Mouse (Mus musculus): Measurements from ENCODE around the gene Uqcr11. TPM values are rescaled to one million over a fixed set of nuclear protein-coding genes. Genes with fewer than 3 reads are reported as not detected.

Uqcr11 gene
- polyA plus RNA-seq, 1 experiment = 1,699 TPM

DNA sequence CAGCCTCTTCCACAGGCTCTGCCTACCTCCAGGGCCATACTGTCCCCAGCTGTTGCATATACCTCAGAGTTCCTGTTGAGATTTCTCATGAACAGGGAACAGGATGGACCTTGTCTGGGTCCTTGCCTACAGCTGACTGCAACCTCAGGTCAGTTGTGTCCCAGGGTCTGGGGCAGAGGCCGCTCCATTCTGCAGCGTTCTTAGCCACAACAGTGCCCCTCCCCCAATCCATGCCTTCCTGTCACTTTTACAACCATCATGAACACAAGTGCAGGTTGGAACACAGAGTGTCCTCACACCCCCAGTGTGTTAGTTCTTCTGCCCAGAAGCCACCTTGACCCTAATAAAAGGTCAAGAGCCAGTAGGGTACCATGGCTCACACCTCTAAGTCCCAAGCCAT is 17.9 kb downstream of the Uqcr11 start:
- Histone ChIP-seq H3K36me3 (ENCODE audit: control insufficient read depth, insufficient read depth, low read length) (peaks cover 24% of the 10 kb centered on the region), H3K27me3 (ENCODE audit: control insufficient read depth, insufficient read depth, low read length) (peaks cover 8% of the 10 kb centered on the region; the same call in 1 of the 2 replicates), H3K27ac (ENCODE audit: control insufficient read depth, insufficient read depth, low read length) (no peak overlapping the region), H3K4me3 (ENCODE audit: control insufficient read depth, insufficient read depth, low read length) (no peak overlapping the region), H3K4me1 (replicated peaks; ENCODE audit: control insufficient read depth, insufficient read depth, low read length) (peaks cover 35% of the 10 kb centered on the region)
- 58% methylated on average over 2 of the region's 2 CpGs for WGBS
- TF ChIP-seq CTCF (IDR thresholded peaks at IDR 0.05; ENCODE audit: borderline replicate concordance, control insufficient read depth, extremely low read depth, insufficient read depth, low read length, poor library complexity) (no peak), POLR2A (IDR thresholded peaks at IDR 0.05; ENCODE audit: control insufficient read depth, extremely low read depth, insufficient read depth, low read length, poor library complexity) (no peak)
- DNase-seq = no peak

DNA sequence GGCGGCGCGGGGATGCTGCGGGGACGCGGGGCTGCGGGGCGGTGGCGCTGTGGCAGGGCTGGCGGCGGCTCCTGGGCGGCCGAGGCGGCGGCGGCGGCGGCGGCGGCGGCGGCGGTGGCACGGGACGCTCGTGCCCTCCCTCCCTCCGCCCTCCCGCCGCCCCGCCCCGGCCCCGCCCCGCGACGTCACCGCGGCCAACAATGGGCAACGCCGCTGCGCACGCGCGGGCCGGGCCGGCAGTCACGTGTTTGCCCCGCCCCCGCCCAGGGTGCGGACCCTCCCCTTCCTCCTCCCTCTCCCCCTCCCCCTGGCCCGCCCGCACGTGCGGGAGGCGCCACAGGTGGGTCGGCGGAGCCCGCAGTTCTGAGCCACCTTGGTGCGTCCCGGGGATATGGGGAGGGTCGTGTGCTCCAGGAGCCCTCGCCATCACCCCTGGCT is 19.1 kb downstream of the Uqcr11 start, which contains the start of gene Mex3d:
Gene Mex3d, minus strand, starts transcription at position 138 of the 438 bp plus-strand sequence.
- H3K27ac ChIP-seq (ENCODE audit: control insufficient read depth, insufficient read depth, low read length) = no peak within 1 kb of the TSS

DNA sequence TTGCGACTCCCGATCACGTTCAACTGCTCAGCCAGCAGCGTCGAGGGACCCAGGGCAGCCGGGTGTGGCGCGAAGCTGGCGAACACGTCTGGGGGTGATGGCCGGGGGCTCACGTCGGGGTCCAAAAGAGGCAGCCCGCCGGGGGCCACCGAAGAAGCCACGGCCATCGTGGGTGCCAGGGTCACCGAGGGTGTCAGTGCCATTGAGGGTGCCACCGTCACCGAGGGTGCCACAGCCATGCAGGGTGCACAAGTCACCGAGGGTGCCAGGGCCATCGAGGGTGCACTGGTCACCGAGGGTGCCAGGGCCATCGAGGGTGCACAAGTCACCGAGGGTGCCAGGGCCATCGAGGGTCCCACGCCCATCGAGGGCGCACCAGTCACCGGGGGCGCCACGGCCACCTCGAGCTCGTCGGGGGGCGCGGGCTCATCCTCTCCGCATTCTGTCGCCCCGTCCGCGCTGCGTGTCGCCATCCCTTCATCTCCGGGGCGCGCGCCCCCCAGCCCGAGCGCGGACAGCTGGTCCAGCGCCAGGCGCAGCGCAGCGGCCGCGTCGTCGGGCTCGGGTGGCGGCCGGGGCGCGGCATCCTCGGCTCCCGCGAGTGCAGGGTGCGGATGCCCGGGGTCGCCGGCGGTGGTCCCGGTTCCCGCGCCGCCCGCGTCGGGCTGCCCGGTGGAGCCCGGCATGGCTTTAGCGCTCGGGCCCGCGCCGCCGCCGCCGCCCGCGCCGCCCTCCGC is 19.7 kb downstream of the Uqcr11 start:
- peak; percentile 31 for DNase-seq
- Histone ChIP-seq H3K27ac (ENCODE audit: control insufficient read depth, insufficient read depth, low read length) (no peak overlapping the region), H3K4me1 (replicated peaks; ENCODE audit: control insufficient read depth, insufficient read depth, low read length) (peaks cover 35% of the 10 kb centered on the region), H3K27me3 (ENCODE audit: control insufficient read depth, insufficient read depth, low read length) (peaks cover 8% of the 10 kb centered on the region; the same call in 1 of the 2 replicates), H3K36me3 (ENCODE audit: control insufficient read depth, insufficient read depth, low read length) (peaks cover 10% of the 10 kb centered on the region; the same call in 1 of the 2 replicates), H3K4me3 (ENCODE audit: control insufficient read depth, insufficient read depth, low read length) (peak overlapping the region; percentile 50)
- 0 out of 2 replicates have a peak, but pooled peaks have one; percentile 4 for TF ChIP-seq POLR2A (IDR thresholded peaks at IDR 0.05; ENCODE audit: control insufficient read depth, extremely low read depth, insufficient read depth, low read length, poor library complexity)
- no peak for TF ChIP-seq CTCF (IDR thresholded peaks at IDR 0.05; ENCODE audit: borderline replicate concordance, control insufficient read depth, extremely low read depth, insufficient read depth, low read length, poor library complexity)
- 7% methylated on average over 94 of the region's 94 CpGs for WGBS

More for the DNA sequence above, 19.1 kb downstream of the Uqcr11 start, which contains the start of gene Mex3d:
- Histone ChIP-seq H3K36me3 (ENCODE audit: control insufficient read depth, insufficient read depth, low read length) (peaks cover 13% of the 10 kb centered on the region), H3K27me3 (ENCODE audit: control insufficient read depth, insufficient read depth, low read length) (peaks cover 8% of the 10 kb centered on the region; the same call in 1 of the 2 replicates), H3K4me1 (replicated peaks; ENCODE audit: control insufficient read depth, insufficient read depth, low read length) (peaks cover 35% of the 10 kb centered on the region), H3K4me3 (ENCODE audit: control insufficient read depth, insufficient read depth, low read length) (peak within 1 kb of the TSS; percentile 79)
- no peak for TF ChIP-seq CTCF (IDR thresholded peaks at IDR 0.05; ENCODE audit: borderline replicate concordance, control insufficient read depth, extremely low read depth, insufficient read depth, low read length, poor library complexity)
- TF ChIP-seq POLR2A (IDR thresholded peaks at IDR 0.05; ENCODE audit: control insufficient read depth, extremely low read depth, insufficient read depth, low read length, poor library complexity) = no peak
- DNase-seq = peak; percentile 88
- 22% methylated on average over 54 of the region's 61 CpGs for WGBS

DNA sequence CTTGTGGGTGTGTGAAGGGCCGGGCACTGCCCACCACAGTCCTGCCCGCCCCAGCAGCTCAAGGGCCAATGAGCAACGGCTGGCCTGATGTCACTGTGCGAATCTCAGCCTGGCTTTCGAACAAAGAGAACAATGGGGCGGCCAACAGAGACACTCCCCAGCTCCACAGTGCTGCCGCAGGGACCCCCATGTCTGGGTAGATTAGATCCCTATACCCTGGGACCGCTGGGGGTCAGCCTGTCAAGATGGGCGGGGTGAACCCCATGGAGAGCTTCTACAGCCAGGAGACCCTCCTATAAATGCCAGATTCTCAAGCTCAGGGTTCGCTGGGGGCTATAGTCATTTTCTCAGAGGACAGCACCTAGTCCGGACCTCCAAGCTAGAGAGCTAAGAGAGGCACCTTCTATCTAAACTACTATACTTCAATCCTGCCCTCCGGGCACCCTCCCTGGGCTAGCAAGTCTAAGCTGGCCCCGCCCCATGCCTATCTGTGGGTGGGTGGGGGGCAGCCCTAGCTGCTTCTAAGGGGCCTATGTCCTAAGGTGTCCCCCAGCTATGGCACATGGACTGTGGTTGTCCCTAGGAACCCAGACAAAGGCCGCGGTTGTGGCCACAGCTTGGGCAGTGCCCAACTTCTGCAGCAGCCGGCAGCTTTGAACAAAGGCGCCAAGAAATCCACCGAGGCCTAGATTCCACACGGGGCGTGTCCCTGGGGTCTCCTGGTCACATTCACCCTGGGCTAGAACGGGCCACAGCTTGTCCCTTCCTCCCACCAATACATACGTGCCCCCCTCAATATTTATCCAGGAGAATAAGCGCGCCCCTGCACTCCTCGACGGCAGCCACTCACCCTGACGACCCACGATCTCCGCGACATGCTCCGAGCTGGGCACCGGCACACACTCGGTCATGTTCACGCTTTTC is 20.6 kb downstream of the Uqcr11 start:
- Histone ChIP-seq H3K4me1 (replicated peaks; ENCODE audit: control insufficient read depth, insufficient read depth, low read length) (peaks cover 35% of the 10 kb centered on the region), H3K4me3 (ENCODE audit: control insufficient read depth, insufficient read depth, low read length) (peak overlapping the region; percentile 50), H3K27me3 (ENCODE audit: control insufficient read depth, insufficient read depth, low read length) (peaks cover 8% of the 10 kb centered on the region; the same call in 1 of the 2 replicates), H3K36me3 (ENCODE audit: control insufficient read depth, insufficient read depth, low read length) (peaks cover 12% of the 10 kb centered on the region), H3K27ac (ENCODE audit: control insufficient read depth, insufficient read depth, low read length) (no peak overlapping the region)
- no peak for DNase-seq
- 46% methylated on average over 34 of the region's 34 CpGs for WGBS
- no peak for TF ChIP-seq CTCF (IDR thresholded peaks at IDR 0.05; ENCODE audit: borderline replicate concordance, control insufficient read depth, extremely low read depth, insufficient read depth, low read length, poor library complexity)
- 0 out of 2 replicates have a peak, but pooled peaks have one; percentile 10 for TF ChIP-seq POLR2A (IDR thresholded peaks at IDR 0.05; ENCODE audit: control insufficient read depth, extremely low read depth, insufficient read depth, low read length, poor library complexity)

DNA sequence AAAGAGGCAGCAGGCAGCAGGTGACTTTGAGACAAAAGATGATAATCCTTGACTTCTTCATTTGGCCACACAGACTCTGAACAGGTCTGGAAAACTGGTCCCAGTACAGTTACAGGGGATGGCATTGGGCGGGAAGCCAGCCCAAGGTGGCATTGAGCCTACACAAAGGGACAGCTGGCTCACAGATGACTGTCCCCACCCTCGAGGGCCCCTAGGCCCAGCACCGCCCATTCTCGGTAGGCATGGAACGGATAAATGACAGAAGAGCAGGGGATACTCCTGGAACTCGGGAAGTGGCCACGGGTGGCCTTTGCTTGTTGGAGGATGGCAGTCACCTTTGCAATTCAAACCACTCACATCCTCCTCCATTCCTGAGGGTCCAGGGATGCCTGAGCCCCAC is 21.3 kb downstream of the Uqcr11 start:
- H3K27me3 ChIP-seq (ENCODE audit: control insufficient read depth, insufficient read depth, low read length) = peaks cover 8% of the 10 kb centered on the region; the same call in 1 of the 2 replicates
- no peak for TF ChIP-seq POLR2A (IDR thresholded peaks at IDR 0.05; ENCODE audit: control insufficient read depth, extremely low read depth, insufficient read depth, low read length, poor library complexity)
- TF ChIP-seq CTCF (IDR thresholded peaks at IDR 0.05; ENCODE audit: borderline replicate concordance, control insufficient read depth, extremely low read depth, insufficient read depth, low read length, poor library complexity) = no peak
- WGBS = 82% methylated on average over 7 of the region's 7 CpGs
- no peak for DNase-seq
- H3K4me3 ChIP-seq (ENCODE audit: control insufficient read depth, insufficient read depth, low read length) = no peak overlapping the region
- peaks cover 35% of the 10 kb centered on the region for H3K4me1 ChIP-seq (replicated peaks; ENCODE audit: control insufficient read depth, insufficient read depth, low read length)
- H3K27ac ChIP-seq (ENCODE audit: control insufficient read depth, insufficient read depth, low read length) = no peak overlapping the region
- H3K36me3 ChIP-seq (ENCODE audit: control insufficient read depth, insufficient read depth, low read length) = peaks cover 13% of the 10 kb centered on the region

DNA sequence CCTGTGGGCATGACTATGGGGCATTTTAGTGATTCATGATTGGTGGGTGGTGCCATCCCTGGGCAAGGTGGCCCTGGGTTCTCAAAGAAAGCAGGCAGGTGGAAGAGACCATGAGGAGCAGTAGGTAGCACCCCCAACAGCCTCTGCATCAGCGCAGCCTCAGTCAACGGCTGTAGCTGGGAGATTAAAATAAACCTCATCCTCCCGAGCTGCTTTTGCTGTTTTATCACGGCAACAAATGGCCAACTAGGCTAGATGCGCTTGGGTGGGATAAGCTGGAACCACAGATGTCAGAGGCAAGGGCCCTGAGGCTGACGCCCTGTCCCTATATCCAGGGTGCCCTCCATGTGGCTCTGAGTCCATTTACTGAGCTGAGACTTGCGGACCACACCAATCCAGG is 21.9 kb downstream of the Uqcr11 start:
- Histone ChIP-seq H3K36me3 (ENCODE audit: control insufficient read depth, insufficient read depth, low read length) (peaks cover 13% of the 10 kb centered on the region), H3K27ac (ENCODE audit: control insufficient read depth, insufficient read depth, low read length) (no peak overlapping the region), H3K4me3 (ENCODE audit: control insufficient read depth, insufficient read depth, low read length) (no peak overlapping the region), H3K27me3 (ENCODE audit: control insufficient read depth, insufficient read depth, low read length) (peaks cover 8% of the 10 kb centered on the region; the same call in 1 of the 2 replicates), H3K4me1 (replicated peaks; ENCODE audit: control insufficient read depth, insufficient read depth, low read length) (peaks cover 35% of the 10 kb centered on the region)
- 95% methylated on average over 7 of the region's 7 CpGs for WGBS
- TF ChIP-seq POLR2A (IDR thresholded peaks at IDR 0.05; ENCODE audit: control insufficient read depth, extremely low read depth, insufficient read depth, low read length, poor library complexity) (no peak), CTCF (IDR thresholded peaks at IDR 0.05; ENCODE audit: borderline replicate concordance, control insufficient read depth, extremely low read depth, insufficient read depth, low read length, poor library complexity) (no peak)
- DNase-seq = no peak
